Mouse (Mus musculus) stomach, postnatal 0 days (tissue): ENCODE data around the gene Ttc38. TPM values are rescaled to one million over a fixed set of nuclear protein-coding genes. Genes with fewer than 3 reads are reported as not detected.
A peak's percentile ranks its signal among the peaks of the same experiment; 100 is the strongest.

Experiments used
- ATAC-seq: fragments of 200-750 bp; cut with Nextera tagmentation; 2 replicates; pipeline ENCODE4 v1.8.0; 2017; ENCODE audit not compliant: low FRiP score, low TSS enrichment
- DNase-seq: peaks from one replicate; pipeline ENCODE4 v3.0.0-alpha.2; 2016; ENCODE audit warnings: low spot score
- H3K27ac ChIP-seq: fragments of 300-500 bp; sonication (generic); replicated peaks from 2 replicates; pipeline ENCODE4 v1.5.1; 2014; ENCODE audit warnings: mild to moderate bottlenecking, control low read depth
- H3K27me3 ChIP-seq: fragments of 300-500 bp; sonication (generic); 2 replicates; pipeline ENCODE4 v1.6.1; 2014; ENCODE audit warnings: low read length; ENCODE audit not compliant: control insufficient read depth, insufficient read depth
- H3K36me3 ChIP-seq: fragments of 300-500 bp; sonication (generic); 2 replicates; pipeline ENCODE4 v1.6.1; 2014; ENCODE audit warnings: low read length, mixed read lengths; ENCODE audit not compliant: control insufficient read depth, insufficient read depth
- H3K4me1 ChIP-seq: fragments of 300-500 bp; sonication (generic); replicated peaks from 2 replicates; pipeline ENCODE4 v1.6.1; 2014; ENCODE audit warnings: antibody characterized with exemption; ENCODE audit not compliant: control insufficient read depth, insufficient read depth
- H3K4me2 ChIP-seq: fragments of 300-500 bp; sonication (generic); replicated peaks from 2 replicates; pipeline ENCODE4 v1.6.1; 2014; ENCODE audit warnings: low read depth, mild to moderate bottlenecking, control low read depth, moderate library complexity
- H3K4me3 ChIP-seq: fragments of 300-500 bp; sonication (generic); 2 replicates; pipeline ENCODE4 v1.5.1; 2014; ENCODE audit warnings: low read depth, low read length, control low read depth
- H3K9ac ChIP-seq: fragments of 300-500 bp; sonication (generic); 2 replicates; pipeline ENCODE4 v1.6.1; 2014; ENCODE audit warnings: mild to moderate bottlenecking, low read length, control low read depth, mixed read lengths
- H3K9me3 ChIP-seq: fragments of 300-500 bp; sonication (generic); 2 replicates; pipeline ENCODE4 v1.6.1; 2016; ENCODE audit warnings: low read length; ENCODE audit not compliant: control insufficient read depth
- CTCF ChIP-seq: IDR thresholded peaks from 2 replicates; pipeline ENCODE4 v1.5.1; 2016; ENCODE audit warnings: antibody characterized with exemption, low read depth, mild to moderate bottlenecking, moderate library complexity
- EP300 ChIP-seq: optimal IDR thresholded peaks from 2 replicates; pipeline ENCODE3; 2016; ENCODE audit warnings: antibody characterized with exemption
- WGBS: fragments of 180-500 bp; shearing (Covaris S2); extraction: QIAGEN DNeasy Blood & Tissue Kit; methylation state at CpG from one replicate; pipeline ENCODE4 v1.1.7; 2014; 5-methylcytosine and 5-hydroxymethylcytosine counted together
- polyA plus RNA-seq: library from polyadenylated mRNA; unstranded; fragments of >200 nt; fragmentation: Nextera tagmentation; extraction: Ambion mirVana; gene quantifications from 2 replicates; pipeline ENCODE4 v1.2.1, GENCODE M21; 2015

Ttc38 gene
- polyA plus RNA-seq, 1 experiment from 2014 or later: 15.6 TPM

- no peak overlapping the region for H3K4me3 ChIP-seq
- no peak overlapping the region for H3K9ac ChIP-seq
- no peaks in the 10 kb centered on the region for H3K4me1 ChIP-seq
- 41% methylated on average over 6 of the region's 6 CpGs for WGBS
- no peak overlapping the region for H3K27ac ChIP-seq
- H3K4me2 ChIP-seq: no peak overlapping the region
- ATAC-seq: no peak
- H3K9me3 ChIP-seq: no peaks in the 10 kb centered on the region
- peak; percentile 55 for DNase-seq
- 0 out of 2 replicates have a peak, but pooled peaks cover 1% of the 10 kb centered on the region for H3K36me3 ChIP-seq
- TF ChIP-seq EP300: no peak
- peak; percentile 74 for TF ChIP-seq CTCF
- no peaks in the 10 kb centered on the region for H3K27me3 ChIP-seq
Observed at GRCm38 (mm10) chr15:85840983-85841382, 8.9 kb downstream of the Ttc38 start.

DNA sequence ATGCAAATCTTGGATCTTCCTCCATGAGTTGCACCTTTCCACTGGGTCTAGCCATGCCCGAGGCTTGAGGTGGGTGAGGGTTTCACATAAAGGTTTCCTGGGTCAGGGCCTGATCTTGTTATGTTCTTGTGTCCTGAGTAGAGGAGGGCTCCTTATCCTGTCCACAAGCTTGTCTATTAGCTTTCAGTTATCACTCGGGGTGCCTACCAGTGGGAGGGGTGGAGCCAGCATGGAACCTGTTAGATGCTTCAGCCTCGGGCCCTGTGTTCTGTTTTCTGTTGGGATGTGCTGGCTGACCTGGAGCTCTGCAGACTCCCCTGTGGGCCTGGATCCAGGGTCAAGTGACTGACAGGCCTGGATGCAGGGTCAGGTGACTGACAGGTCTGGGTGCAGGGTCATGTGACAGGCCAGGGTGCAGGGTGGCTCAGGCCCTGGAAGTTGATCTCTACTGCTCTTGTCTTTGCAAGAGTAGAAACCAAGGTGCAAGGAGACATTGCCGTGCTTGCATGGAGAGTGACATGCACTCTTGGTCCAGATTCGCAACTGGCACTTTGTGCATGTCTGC lies 9.8 kb downstream of the Ttc38 start:
- Histone ChIP-seq H3K36me3 (peaks cover 2% of the 10 kb centered on the region; the same call in 1 of the 2 replicates), H3K27ac (no peak overlapping the region), H3K9ac (no peak overlapping the region), H3K9me3 (no peaks in the 10 kb centered on the region), H3K4me3 (no peak overlapping the region), H3K27me3 (no peaks in the 10 kb centered on the region), H3K4me2 (no peak overlapping the region), H3K4me1 (no peaks in the 10 kb centered on the region)
- DNase-seq: no peak
- no peak for TF ChIP-seq CTCF
- TF ChIP-seq EP300: no peak
- WGBS: 71% methylated on average over 5 of the region's 5 CpGs
- no peak for ATAC-seq

DNA sequence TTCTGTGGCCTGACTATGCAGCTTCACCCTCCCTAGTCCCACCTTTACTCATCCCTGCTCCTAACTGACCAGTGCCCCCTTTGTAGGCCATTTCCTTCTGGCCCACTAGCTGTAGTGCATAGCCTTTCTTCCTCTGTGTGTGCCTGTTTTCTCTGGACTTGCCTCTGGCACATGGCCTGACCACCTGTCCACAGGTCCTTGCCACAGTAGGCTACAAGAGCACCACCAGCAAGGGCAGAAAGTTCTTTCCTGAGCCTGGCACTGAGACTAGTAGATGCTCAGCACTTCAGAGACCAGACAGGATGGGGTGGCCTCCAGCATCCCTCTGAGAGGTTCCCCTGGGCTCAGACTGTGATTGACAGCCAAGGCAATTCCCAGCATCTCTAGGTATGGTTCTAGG lies 13.0 kb downstream of the Ttc38 start:
- Histone ChIP-seq H3K4me1 (no peaks in the 10 kb centered on the region), H3K27ac (no peak overlapping the region), H3K9me3 (no peaks in the 10 kb centered on the region), H3K27me3 (no peaks in the 10 kb centered on the region), H3K9ac (no peak overlapping the region), H3K4me2 (no peak overlapping the region), H3K36me3 (peaks cover 3% of the 10 kb centered on the region; the same call in 1 of the 2 replicates), H3K4me3 (no peak overlapping the region)
- DNase-seq (no peak), ATAC-seq (no peak)
- no peak for TF ChIP-seq EP300
- TF ChIP-seq CTCF: no peak

- peaks cover under 1% of the 10 kb centered on the region for H3K36me3 ChIP-seq
- no peaks in the 10 kb centered on the region for H3K4me1 ChIP-seq
- no peak overlapping the region for H3K27ac ChIP-seq
- no peak overlapping the region for H3K4me3 ChIP-seq
- no peaks in the 10 kb centered on the region for H3K9me3 ChIP-seq
- ATAC-seq (no peak), DNase-seq (no peak)
- H3K9ac ChIP-seq: no peak overlapping the region
- TF ChIP-seq EP300: no peak
- peak; percentile 51 for TF ChIP-seq CTCF
- WGBS: 79% methylated on average over 12 of the region's 12 CpGs
- H3K4me2 ChIP-seq: no peak overlapping the region
- H3K27me3 ChIP-seq: no peaks in the 10 kb centered on the region
Observed at GRCm38 (mm10) chr15:85851656-85852392, 19.7 kb downstream of the Ttc38 start.

- Histone ChIP-seq H3K9me3 (no peaks in the 10 kb centered on the region), H3K4me1 (no peaks in the 10 kb centered on the region), H3K27ac (peak overlapping the region; percentile 75), H3K9ac (peak overlapping the region; percentile 70), H3K4me2 (peak overlapping the region; percentile 73), H3K4me3 (peak overlapping the region; percentile 51), H3K36me3 (peaks cover 2% of the 10 kb centered on the region; the same call in 1 of the 2 replicates), H3K27me3 (no peaks in the 10 kb centered on the region)
- WGBS: 10% methylated on average over 15 of the region's 15 CpGs
- no peak for DNase-seq
- peak; percentile 4 for ATAC-seq
- TF ChIP-seq CTCF (no peak), EP300 (no peak)
Observed at GRCm38 (mm10) chr15:85858980-85859489, 26.9 kb downstream of the Ttc38 start.
